Mouse (Mus musculus) retina, postnatal 7 days (tissue): ENCODE measurements around the gene Zfpm1.

Source experiments
- DNase-seq: peaks from one replicate; pipeline ENCODE4 v3.0.0-alpha.2; 2012; ENCODE audit warnings: low read depth, low spot score

The Zfpm1 gene

GRCm38 (mm10) chr8:122282035-122282358 lies at the start of gene Zfpm1:
Zfpm1 (plus strand) TSS chr8:122282141.
- no peak for DNase-seq

GRCm38 (mm10) chr8:122234055-122234454 lies 47.9 kb upstream of the Zfpm1 start:
- no peak for DNase-seq

DNA sequence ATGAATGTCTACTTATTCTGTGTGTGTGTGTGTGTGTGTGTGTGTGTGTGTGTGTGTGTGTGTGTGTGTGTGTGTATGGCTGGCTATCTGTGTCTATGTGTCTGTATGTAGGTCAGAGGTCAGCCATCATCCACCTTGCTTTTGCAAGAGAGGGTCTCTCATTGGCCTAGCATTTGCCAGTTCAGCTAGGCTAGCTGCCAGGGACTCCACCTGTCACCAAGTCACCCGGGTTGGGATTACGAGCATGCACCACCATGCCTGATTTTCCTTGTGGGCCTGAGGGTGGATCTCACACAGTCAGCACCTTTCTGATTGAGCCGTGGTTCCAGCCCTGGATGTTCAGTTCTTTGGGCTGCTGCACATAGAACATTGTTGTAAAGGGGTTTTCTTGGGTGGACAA lies 45.4 kb upstream of the Zfpm1 start:
- no peak for DNase-seq

DNA sequence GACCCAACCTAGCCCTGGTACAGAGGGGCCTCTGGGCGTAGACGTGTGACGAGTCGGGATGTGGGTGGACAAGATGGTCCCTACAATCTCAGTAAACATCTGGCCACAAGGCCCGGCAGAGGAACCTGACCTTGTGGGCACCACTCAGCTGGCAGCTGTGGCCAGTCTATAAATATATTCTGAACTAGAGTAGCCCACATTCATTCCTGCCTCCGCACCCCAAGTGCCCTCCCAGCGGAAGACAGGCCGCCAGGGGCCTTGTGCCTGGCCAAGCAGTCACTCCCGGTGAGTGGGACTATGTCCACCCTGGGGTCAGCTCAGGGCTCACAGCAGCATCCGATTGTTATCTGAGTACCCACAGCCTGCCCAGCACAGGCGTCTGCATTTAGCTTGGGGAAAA lies 43.7 kb upstream of the Zfpm1 start:
- no peak for DNase-seq

DNA sequence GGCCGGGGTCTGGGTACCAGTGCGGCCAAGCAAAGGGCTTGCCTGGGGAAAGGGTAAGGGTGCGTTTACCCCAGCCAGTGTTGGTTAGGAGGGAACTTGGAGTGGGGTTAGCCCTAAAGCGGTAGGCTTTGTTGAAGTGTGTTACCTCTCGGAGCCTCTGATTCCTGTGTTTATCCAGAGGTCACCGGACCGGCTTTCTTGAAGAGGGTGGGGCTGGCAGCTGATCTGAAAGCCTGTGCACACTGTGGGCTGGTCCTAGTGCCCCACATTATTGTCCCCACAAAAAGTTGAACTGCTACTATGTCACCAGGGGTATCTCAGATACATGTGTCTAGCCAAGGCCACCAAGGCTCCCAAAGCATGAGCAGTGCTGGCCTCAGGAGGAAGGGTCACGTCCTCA lies 43.2 kb upstream of the Zfpm1 start:
- no peak for DNase-seq

GRCm38 (mm10) chr8:122240241-122241026 lies 41.5 kb upstream of the Zfpm1 start:
- DNase-seq: no peak

GRCm38 (mm10) chr8:122243310-122243709 lies 38.6 kb upstream of the Zfpm1 start:
- no peak for DNase-seq

GRCm38 (mm10) chr8:122245161-122245560 lies 36.8 kb upstream of the Zfpm1 start:
- no peak for DNase-seq

DNA sequence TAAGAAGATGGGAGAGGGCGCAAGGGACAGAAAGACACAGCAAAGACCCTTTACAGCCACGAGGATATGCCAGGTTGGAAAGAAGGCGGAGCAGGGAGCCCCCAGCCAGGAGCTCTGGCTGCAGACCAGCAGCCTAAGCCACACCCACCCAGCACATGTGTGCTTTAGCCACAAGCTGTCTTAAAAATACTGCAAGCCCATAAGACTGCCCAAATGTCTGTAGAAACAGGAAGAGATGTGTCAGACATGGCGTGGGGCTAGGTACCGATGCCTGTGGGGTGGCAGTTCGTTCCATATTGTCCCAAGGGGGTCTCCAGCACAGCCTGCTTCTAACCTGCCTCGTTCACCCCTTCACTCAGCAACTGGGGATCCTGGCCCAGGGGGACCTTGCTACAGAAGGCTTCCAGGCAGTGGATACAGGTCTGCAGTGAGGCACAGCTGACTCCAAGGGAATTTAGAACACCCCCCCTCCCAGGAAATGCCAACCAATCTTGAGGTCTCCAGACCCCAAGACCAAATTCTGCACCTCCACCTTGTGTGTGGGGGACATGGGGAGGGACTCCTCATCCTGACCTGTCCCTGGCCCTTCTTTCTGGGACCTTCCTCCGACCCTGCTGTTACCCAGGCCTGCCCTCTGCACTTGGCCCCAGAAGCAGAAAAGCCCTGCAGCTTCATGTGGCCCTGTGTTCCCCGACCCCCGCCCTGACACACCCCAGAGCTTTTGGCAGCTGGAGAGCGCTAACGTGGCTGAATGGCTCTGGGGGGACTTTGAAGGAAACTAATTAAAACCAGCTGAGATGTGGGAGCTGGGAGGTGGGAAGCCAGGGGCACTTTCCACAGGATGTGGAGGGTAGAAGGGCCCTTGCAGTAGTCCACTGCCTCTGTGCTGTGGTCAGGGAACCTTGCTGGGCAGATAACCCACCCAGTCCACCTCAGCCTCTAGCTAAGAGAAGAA lies 35.4 kb upstream of the Zfpm1 start:
- no peak for DNase-seq

- no peak for DNase-seq
These were observed 30.2 kb upstream of the Zfpm1 start for GRCm38 (mm10) chr8:122251739-122252138.

GRCm38 (mm10) chr8:122252366-122252765 lies 29.6 kb upstream of the Zfpm1 start:
- no peak for DNase-seq

- DNase-seq: no peak
These were observed 22.6 kb upstream of the Zfpm1 start for GRCm38 (mm10) chr8:122259351-122259750.

DNA sequence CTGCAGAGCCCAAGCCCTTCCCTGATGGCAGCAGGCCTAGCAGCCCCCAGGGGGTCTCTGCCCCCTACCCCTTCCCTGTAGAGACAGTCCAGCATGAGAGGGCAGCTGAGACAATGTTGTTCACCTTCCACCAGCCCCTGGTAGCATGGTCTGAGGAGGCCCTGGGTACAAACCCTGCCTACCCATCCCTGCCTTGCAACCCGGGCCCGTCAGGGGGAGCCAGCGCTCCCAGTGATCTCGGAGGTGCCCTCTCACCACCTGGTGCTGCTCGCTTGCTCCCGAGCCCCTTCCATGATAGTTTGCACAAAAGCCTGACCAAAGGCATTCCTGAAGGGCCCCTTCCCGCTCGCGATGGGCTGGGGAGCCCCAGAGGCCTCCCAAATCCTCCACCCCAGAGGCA lies 21.2 kb upstream of the Zfpm1 start:
- no peak for DNase-seq

GRCm38 (mm10) chr8:122262835-122263234 lies 19.1 kb upstream of the Zfpm1 start:
- no peak for DNase-seq

DNA sequence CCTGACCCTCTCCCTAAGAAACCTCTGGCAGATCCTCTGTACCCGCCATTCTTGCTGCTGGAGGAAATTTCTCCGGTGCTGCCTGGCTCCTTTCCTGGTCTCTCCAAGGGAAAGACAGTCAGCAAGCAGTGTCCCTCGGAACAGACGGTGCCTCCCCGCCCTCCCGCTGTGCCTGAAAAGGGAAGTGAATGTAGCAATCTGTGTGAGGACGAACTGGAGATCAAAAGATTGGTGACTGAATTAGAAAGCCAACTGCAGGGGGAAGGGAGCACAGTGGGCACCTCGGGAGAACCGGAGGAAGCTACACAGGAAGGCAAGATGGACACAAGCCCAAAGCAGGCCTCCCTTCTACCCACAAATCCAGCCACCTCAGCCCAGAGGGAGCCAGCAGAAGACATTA lies 17.7 kb upstream of the Zfpm1 start:
- no peak for DNase-seq

DNA sequence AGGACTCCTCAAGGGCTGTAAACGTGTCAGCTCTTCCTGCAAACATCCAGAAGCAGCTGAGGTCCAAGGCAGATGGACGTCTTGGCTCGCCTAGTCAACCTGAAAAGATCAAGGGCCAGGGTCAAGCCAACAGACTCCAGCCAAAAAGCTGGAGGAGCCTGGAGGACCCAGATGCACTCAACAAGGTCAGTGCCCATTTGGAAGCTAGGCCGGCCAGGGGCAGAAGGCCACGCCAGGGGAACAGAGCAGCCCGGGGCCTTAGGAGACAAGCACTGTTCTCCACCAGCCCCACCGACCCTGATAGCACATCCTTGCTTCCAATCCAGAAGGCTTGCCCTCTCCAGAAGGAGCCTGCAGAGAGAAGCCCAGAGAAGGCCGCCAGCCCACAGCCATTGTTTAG lies 16.4 kb upstream of the Zfpm1 start:
- no peak for DNase-seq

- no peak for DNase-seq
These were observed 15.1 kb upstream of the Zfpm1 start for GRCm38 (mm10) chr8:122266867-122267266.

- no peak for DNase-seq
These were observed 13.1 kb upstream of the Zfpm1 start for GRCm38 (mm10) chr8:122268861-122269260.

- peak; percentile 65 for DNase-seq
These were observed 12.5 kb upstream of the Zfpm1 start for GRCm38 (mm10) chr8:122269404-122269803.

- DNase-seq: no peak
These were observed 11.4 kb upstream of the Zfpm1 start for GRCm38 (mm10) chr8:122270555-122270954.

DNA sequence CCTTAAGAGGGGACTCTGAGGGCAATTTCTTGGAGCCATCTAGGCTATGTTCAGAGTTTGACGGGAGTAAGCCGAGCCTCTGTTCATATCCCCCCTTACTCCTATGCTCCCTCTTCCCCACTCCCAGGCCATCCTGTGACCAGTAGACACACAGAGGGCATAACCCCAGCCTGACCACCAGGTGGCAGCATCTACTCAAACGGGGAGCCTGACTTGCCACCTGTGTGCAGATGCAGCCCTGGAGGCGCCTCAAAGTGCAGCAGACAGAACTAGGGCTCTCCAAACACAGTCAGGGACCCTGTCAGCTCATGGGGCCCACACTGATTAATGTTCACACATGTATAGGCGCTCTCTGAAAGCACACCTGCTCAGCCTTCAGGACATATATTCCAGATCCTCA lies 8.8 kb upstream of the Zfpm1 start:
- peak; percentile 81 for DNase-seq

- no peak for DNase-seq
These were observed 8.1 kb upstream of the Zfpm1 start for GRCm38 (mm10) chr8:122273826-122274225.
